7 mouse cellular contexts compared by ENCODE assay signal in the genomic region with DNA sequence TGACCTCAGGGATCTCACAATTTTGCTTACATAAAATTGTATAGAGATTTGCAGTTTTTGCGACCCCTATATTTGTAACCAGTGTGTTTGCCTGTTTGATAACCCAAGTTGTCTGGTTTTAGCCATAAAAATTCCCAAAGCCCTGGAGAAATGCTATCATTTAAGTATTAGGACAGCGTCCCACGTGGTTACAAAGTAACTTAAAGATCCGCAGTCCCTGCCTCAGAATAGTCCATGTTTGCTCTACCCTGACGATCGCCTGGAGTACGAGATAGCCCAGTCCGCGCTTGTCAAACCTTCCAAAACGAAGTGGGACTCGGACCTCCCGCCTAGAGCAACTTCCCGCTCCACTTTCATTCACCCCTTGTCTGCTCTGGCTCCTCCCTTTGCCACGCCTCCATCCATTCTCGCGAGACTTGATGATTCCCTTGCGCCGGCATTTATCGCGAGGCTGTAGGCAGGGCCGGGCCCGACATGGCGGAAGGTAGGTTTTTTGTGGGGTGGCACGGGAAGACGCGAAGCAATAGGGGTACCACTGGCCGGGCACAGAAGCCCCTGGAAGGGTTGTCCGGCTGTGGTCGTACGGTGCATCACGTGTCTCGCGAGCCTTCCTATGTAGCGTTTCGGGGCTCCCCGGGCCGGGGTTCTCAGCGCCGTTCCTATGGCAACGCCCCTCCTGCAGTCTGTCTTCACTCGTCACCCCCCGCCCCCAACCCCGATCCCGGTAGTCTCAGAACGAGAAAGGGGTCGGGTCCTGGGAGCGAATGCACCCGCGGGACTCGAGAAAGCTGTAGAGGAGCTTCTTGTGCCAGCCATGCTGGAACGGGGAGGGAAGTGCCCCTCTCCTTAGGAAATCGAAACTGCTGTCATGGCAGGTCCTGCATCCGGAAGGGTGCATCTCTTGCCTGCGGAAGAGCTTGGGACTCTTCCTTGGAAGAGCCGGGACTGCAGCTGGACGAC. TPM values are rescaled to one million over a fixed set of nuclear protein-coding genes. Genes with fewer than 3 reads are reported as not detected.
A peak's percentile ranks its signal among the peaks of the same experiment; 100 is the strongest.
DNase-seq lines count a peak whose midpoint lies in the region; ATAC-seq and TF ChIP-seq lines count a peak whose summit lies in the region.

A gene (plus strand): TSS at position 456 of the 960 bp plus-strand sequence.

- no peaks in the 10 kb centered on the region for H3K9me3 ChIP-seq in embryonic facial prominence, embryonic 10.5 days
- H3K9me3 ChIP-seq in intestine, postnatal 0 days (ENCODE audit: control insufficient read depth), result no peaks in the 10 kb centered on the region
- H3K9me3 ChIP-seq in midbrain, embryonic 12.5 days, result no peaks in the 10 kb centered on the region

- TF ChIP-seq POLR2A in small intestine, adult 2 months (IDR thresholded peaks at IDR 0.05; ENCODE audit: low read depth, low read length), result peak; percentile 88

- no peaks in the 10 kb centered on the region for H3K27me3 ChIP-seq in embryonic facial prominence, embryonic 10.5 days (replicated peaks; ENCODE audit: low read depth, poor library complexity, severe bottlenecking)
- no peaks in the 10 kb centered on the region for H3K27me3 ChIP-seq in intestine, postnatal 0 days (replicated peaks; ENCODE audit: control insufficient read depth, insufficient read depth, low read length)
- H3K27me3 ChIP-seq in midbrain, embryonic 12.5 days, result no peaks in the 10 kb centered on the region
- no peaks in the 10 kb centered on the region for H3K27me3 ChIP-seq in small intestine, adult 2 months (ENCODE audit: control insufficient read depth, insufficient read depth, low read length)

- H3K4me3 ChIP-seq in embryonic facial prominence, embryonic 10.5 days, result peak within 1 kb of the TSS; percentile 91
- peak within 1 kb of the TSS; percentile 95 for H3K4me3 ChIP-seq in intestine, postnatal 0 days (ENCODE audit: low read depth, low read length)
- peak within 1 kb of the TSS; percentile 73 for H3K4me3 ChIP-seq in midbrain, embryonic 12.5 days
- peak within 1 kb of the TSS; percentile 96 for H3K4me3 ChIP-seq in small intestine, adult 2 months (ENCODE audit: low read depth, low read length)

- peak within 1 kb of the TSS; percentile 68 for H3K4me2 ChIP-seq in intestine, postnatal 0 days (replicated peaks; ENCODE audit: low read depth)
- peak within 1 kb of the TSS; percentile 83 for H3K4me2 ChIP-seq in midbrain, embryonic 12.5 days (replicated peaks)

- no peak for TF ChIP-seq CTCF in intestine, postnatal 0 days (IDR thresholded peaks at IDR 0.05; ENCODE audit: low read depth)
- 0 out of 2 replicates have a peak, but pooled peaks have one; percentile 14 for TF ChIP-seq CTCF in small intestine, adult 2 months (IDR thresholded peaks at IDR 0.05; ENCODE audit: extremely low read depth, insufficient read length, insufficient replicate concordance, low read depth, low read length)

- H3K27ac ChIP-seq in embryonic facial prominence, embryonic 10.5 days (replicated peaks), result peak within 1 kb of the TSS; percentile 95
- peak within 1 kb of the TSS; percentile 75 for H3K27ac ChIP-seq in intestine, postnatal 0 days (ENCODE audit: low read depth, low read length)
- peak within 1 kb of the TSS; percentile 83 for H3K27ac ChIP-seq in midbrain, embryonic 12.5 days (replicated peaks)
- H3K27ac ChIP-seq in small intestine, adult 2 months (ENCODE audit: insufficient read depth, low read depth, low read length), result peak within 1 kb of the TSS; percentile 78

- H3K9ac ChIP-seq in intestine, postnatal 0 days (ENCODE audit: low read depth, low read length), result peak within 1 kb of the TSS; percentile 78
- peak within 1 kb of the TSS; percentile 74 for H3K9ac ChIP-seq in midbrain, embryonic 12.5 days (replicated peaks)

- under 1% methylated on average over 56 of the region's 56 CpGs for WGBS in embryonic facial prominence, embryonic 10.5 days
- WGBS in intestine, postnatal 0 days, result under 1% methylated on average over 55 of the region's 56 CpGs
- under 1% methylated on average over 56 of the region's 56 CpGs for WGBS in midbrain, embryonic 12.5 days
- under 1% methylated on average over 56 of the region's 56 CpGs for WGBS in small intestine, adult 2 months

- intact Hi-C loops in left cerebral cortex, postnatal 4 days (cut with DNase I), result no loop called here

- peaks cover 35% of the 10 kb centered on the region for H3K4me1 ChIP-seq in embryonic facial prominence, embryonic 10.5 days
- H3K4me1 ChIP-seq in intestine, postnatal 0 days (replicated peaks; ENCODE audit: control insufficient read depth, insufficient read depth, low read length), result 0 out of 2 replicates have a peak, but pooled peaks cover 6% of the 10 kb centered on the region
- peaks cover 26% of the 10 kb centered on the region for H3K4me1 ChIP-seq in midbrain, embryonic 12.5 days
- peaks cover 7% of the 10 kb centered on the region; the same call in 1 of the 2 replicates for H3K4me1 ChIP-seq in small intestine, adult 2 months (ENCODE audit: control insufficient read depth, insufficient read depth, insufficient read length, low read length)

- DNase-seq in adrenal gland, postnatal 10 days, result peak; percentile 98
- DNase-seq in embryonic facial prominence, embryonic 10.5 days (ENCODE audit: low spot score), result peak; percentile 95
- no peak for DNase-seq in gonadal fat pad, adult 2 months (ENCODE audit: low read depth)
- DNase-seq in left cerebral cortex, postnatal 4 days, result peak; percentile 96

- peaks cover 12% of the 10 kb centered on the region for H3K36me3 ChIP-seq in embryonic facial prominence, embryonic 10.5 days (replicated peaks)
- no peaks in the 10 kb centered on the region; the same call in 1 of the 2 replicates for H3K36me3 ChIP-seq in intestine, postnatal 0 days (ENCODE audit: control insufficient read depth, insufficient read depth)
- 0 out of 2 replicates have a peak, but pooled peaks cover 5% of the 10 kb centered on the region for H3K36me3 ChIP-seq in midbrain, embryonic 12.5 days
- H3K36me3 ChIP-seq in small intestine, adult 2 months (ENCODE audit: control insufficient read depth, insufficient read depth, low read length), result 0 out of 2 replicates have a peak, but pooled peaks cover 5% of the 10 kb centered on the region

- ATAC-seq in intestine, postnatal 0 days, result peak; percentile 98
- peak; percentile 93 for ATAC-seq in midbrain, embryonic 12.5 days (ENCODE audit: low FRiP score, low read depth)

RNA-seq across cellular contexts. Expression of the gene that starts here (rescaled TPM):
- total RNA-seq in adrenal gland, postnatal 10 days (2021), result 10 to 100 TPM; 31.0 to 39.8 TPM
- 26.3 and 26.5 TPM in 2 replicates for polyA plus RNA-seq in embryonic facial prominence, embryonic 10.5 days (2016; fragmentation: Nextera tagmentation; extraction: Ambion mirVana)
- polyA plus RNA-seq in gonadal fat pad, adult 2 months (2012; rRNA removed), result 29.5 and 30.8 TPM in 2 replicates
- 8.3 and 9.0 TPM in 2 replicates for polyA plus RNA-seq in intestine, postnatal 0 days (2015; fragmentation: Nextera tagmentation; extraction: Ambion mirVana)
- total RNA-seq in left cerebral cortex, postnatal 4 days (2021), result 10 to 100 TPM; 64.5 to 65.0 TPM
- 33.7 and 35.3 TPM in 2 replicates for polyA plus RNA-seq in midbrain, embryonic 12.5 days (2016; fragmentation: Nextera tagmentation; extraction: Ambion mirVana)
- 10.9 and 28.7 TPM in 2 replicates for polyA plus RNA-seq in small intestine, adult 2 months (2012; rRNA removed)
